Mouse (Mus musculus): ENCODE measurements around the gene Gal3st3.

- no peak for TF ChIP-seq CTCF (IDR thresholded peaks at IDR 0.05; ENCODE audit: control insufficient read depth, insufficient read depth, insufficient replicate concordance, low read depth, low read length)
- no peak for TF ChIP-seq POLR2A (IDR thresholded peaks at IDR 0.05; ENCODE audit: control insufficient read depth, low read depth, low read length)
Measured at GRCm38 (mm10) chr19:5323801-5324200, 25.7 kb downstream of the Gal3st3 start.
